Mouse (Mus musculus) liver, embryonic 16.5 days (tissue): ENCODE measurements around the gene 1700067K01Rik. TPM values are rescaled to one million over a fixed set of nuclear protein-coding genes. Genes with fewer than 3 reads are reported as not detected.
A peak's percentile ranks its signal among the peaks of the same experiment; 100 is the strongest.

ENCODE experiments used
- ATAC-seq: fragments of 200-750 bp; cut with Nextera tagmentation; 2 replicates; pipeline ENCODE4 v1.8.0; 2017; ENCODE audit warnings: low read depth, mild to moderate bottlenecking, moderate number of reproducible peaks, moderate library complexity
- H3K27ac ChIP-seq: fragments of 300-500 bp; sonication (generic); 2 replicates; pipeline ENCODE4 v1.5.1; 2014; ENCODE audit warnings: mild to moderate bottlenecking, low read length
- H3K27me3 ChIP-seq: fragments of 300-500 bp; sonication (generic); 2 replicates; pipeline ENCODE4 v1.6.1; 2014; ENCODE audit warnings: low read depth, low read length, mixed read lengths; ENCODE audit not compliant: control insufficient read depth, insufficient read depth
- H3K36me3 ChIP-seq: fragments of 300-500 bp; sonication (generic); 2 replicates; pipeline ENCODE4 v1.6.1; 2014; ENCODE audit warnings: mild to moderate bottlenecking; ENCODE audit not compliant: control insufficient read depth, insufficient read depth
- H3K4me1 ChIP-seq: fragments of 300-500 bp; sonication (generic); 2 replicates; pipeline ENCODE4 v1.6.1; 2014; ENCODE audit warnings: low read depth, low read length, mixed read lengths; ENCODE audit not compliant: control insufficient read depth
- H3K4me2 ChIP-seq: fragments of 300-500 bp; sonication (generic); 2 replicates; pipeline ENCODE4 v1.6.1; 2014; ENCODE audit warnings: low read depth, low read length, mixed read lengths
- H3K4me3 ChIP-seq: fragments of 300-500 bp; sonication (generic); 2 replicates; pipeline ENCODE4 v1.5.1; 2014; ENCODE audit warnings: low read depth, mild to moderate bottlenecking, low read length
- H3K9ac ChIP-seq: fragments of 300-500 bp; sonication (generic); 2 replicates; pipeline ENCODE4 v1.6.1; 2014; ENCODE audit warnings: low read depth, low read length
- H3K9me3 ChIP-seq: fragments of 300-500 bp; sonication (generic); replicated peaks from 2 replicates; pipeline ENCODE4 v1.6.1; 2016; ENCODE audit warnings: low read length; ENCODE audit not compliant: control insufficient read depth
- WGBS: fragments of 180-500 bp; shearing (Covaris S2); extraction: QIAGEN DNeasy Blood & Tissue Kit; methylation state at CpG from one replicate; pipeline ENCODE4 v1.1.7; 2014; ENCODE audit not compliant: insufficient replicate concordance; 5-methylcytosine and 5-hydroxymethylcytosine counted together
- microRNA counts: library from miRNA; unstranded; fragments of <30 nt; microRNA quantifications from one replicate; lab custom pipeline; 2016
- microRNA-seq: library from miRNA; unstranded; fragments of <30 nt; microRNA quantifications from one replicate; pipeline ENCODE4, GENCODE M21; 2016
- polyA plus RNA-seq: library from polyadenylated mRNA; unstranded; fragments of >200 nt; fragmentation: Nextera tagmentation; extraction: Ambion mirVana; gene quantifications from 2 replicates; pipeline ENCODE4 v1.2.1, GENCODE M21; 2015

Gene 1700067K01Rik
- polyA plus RNA-seq, 1 experiment from 2014 or later, result 0.58 TPM

DNA sequence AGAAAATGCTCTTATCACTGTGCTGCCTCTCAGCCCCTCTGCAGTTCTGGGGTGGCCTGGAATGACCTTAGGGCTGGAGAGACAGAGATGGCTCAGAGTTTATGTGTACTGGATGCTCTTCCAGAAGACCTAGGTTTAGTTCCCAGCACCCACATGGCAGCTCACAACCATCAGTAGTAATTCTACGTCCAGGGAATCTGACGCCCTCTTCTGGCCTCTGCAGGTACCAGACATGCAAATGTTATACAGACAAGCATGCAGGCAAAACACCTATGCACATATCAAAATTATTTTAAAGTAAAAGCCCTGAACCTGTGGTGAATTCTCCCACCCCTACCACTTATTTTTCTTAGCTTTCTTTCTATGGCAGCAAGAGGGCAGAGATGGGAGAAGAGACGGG is 45.2 kb downstream of the 1700067K01Rik start:
- Histone ChIP-seq H3K4me2 (no peak overlapping the region), H3K36me3 (no peaks in the 10 kb centered on the region), H3K9ac (no peak overlapping the region), H3K27me3 (peaks cover 39% of the 10 kb centered on the region), H3K27ac (no peak overlapping the region), H3K4me3 (no peak overlapping the region), H3K9me3 (no peaks in the 10 kb centered on the region), H3K4me1 (no peaks in the 10 kb centered on the region)
- WGBS, result 78% methylated on average over 3 of the region's 3 CpGs
- no peak for ATAC-seq

DNA sequence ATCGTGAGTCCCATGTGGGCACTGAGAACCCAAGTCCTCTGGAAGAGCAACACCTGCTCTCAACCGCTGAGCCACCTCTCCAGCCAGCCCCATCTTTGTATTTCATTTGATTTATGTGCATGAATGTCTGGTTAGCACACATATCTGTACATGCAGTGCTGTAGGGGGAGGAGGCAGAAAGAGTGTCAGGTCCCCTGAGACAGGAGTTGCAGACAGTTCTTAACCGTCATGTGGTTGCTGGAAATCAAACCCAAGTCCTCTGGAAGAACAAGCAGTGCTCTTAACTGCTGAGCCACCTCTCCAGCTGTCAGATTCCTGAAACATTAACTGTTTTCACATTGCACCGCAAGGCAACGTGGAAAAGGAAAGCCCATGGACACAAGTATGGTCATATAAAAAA is 46.9 kb downstream of the 1700067K01Rik start:
- H3K27me3 ChIP-seq, result peaks cover 23% of the 10 kb centered on the region
- H3K4me1 ChIP-seq, result peaks cover 4% of the 10 kb centered on the region
- no peak for ATAC-seq
- 62% methylated on average over 5 of the region's 5 CpGs for WGBS
- H3K27ac ChIP-seq, result no peak overlapping the region
- no peak overlapping the region for H3K4me3 ChIP-seq
- no peaks in the 10 kb centered on the region for H3K36me3 ChIP-seq
- no peak overlapping the region for H3K4me2 ChIP-seq
- no peak overlapping the region for H3K9ac ChIP-seq
- H3K9me3 ChIP-seq, result no peaks in the 10 kb centered on the region

DNA sequence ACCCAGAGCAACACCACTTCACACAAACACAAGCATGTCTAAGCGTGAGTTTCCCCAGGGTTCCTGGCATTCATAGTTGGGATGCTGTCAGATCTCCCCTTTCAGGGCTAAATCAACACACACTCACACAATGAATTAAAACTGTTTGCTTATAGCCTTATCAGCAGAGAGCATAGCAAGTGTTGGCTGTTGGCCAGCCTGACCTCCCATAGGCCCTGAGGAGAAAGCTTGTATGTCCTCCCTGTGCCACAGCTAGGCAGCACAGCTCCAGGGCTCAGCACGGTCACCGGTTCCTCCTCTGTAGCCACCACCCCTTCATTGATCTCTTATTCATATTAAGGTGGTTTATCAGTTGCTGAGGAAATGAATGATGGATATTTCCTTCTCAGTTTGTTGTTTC is 51.4 kb downstream of the 1700067K01Rik start:
- H3K9me3 ChIP-seq, result no peaks in the 10 kb centered on the region
- H3K36me3 ChIP-seq, result no peaks in the 10 kb centered on the region
- H3K27me3 ChIP-seq, result no peaks in the 10 kb centered on the region; the same call in 1 of the 2 replicates
- no peak overlapping the region for H3K27ac ChIP-seq
- H3K9ac ChIP-seq, result no peak overlapping the region
- ATAC-seq, result peak; percentile 54
- 25% methylated on average over 3 of the region's 3 CpGs for WGBS
- no peak overlapping the region for H3K4me3 ChIP-seq
- no peak overlapping the region for H3K4me2 ChIP-seq
- H3K4me1 ChIP-seq, result peaks cover 4% of the 10 kb centered on the region

DNA sequence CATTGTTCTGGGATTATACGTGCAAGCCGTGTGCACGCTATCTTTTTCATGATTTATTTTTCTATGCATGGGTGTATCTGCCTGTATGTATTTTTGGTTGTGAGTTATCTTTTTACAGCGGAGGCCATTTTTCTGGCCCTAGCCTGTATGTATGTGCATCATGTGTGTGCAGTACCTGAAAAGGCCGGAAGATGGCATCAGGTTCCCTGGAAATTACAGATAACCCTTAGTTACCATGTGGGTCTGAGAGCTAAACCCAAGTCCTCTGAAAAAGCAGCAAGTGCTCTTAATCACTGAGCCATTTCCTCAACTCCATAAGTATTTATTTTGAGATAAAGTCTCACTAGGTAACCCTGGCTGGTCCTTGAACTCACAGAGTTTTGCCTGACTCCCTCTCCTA is 51.9 kb downstream of the 1700067K01Rik start:
- H3K36me3 ChIP-seq, result no peaks in the 10 kb centered on the region
- H3K4me1 ChIP-seq, result peaks cover 4% of the 10 kb centered on the region
- H3K9ac ChIP-seq, result no peak overlapping the region
- H3K27ac ChIP-seq, result no peak overlapping the region
- H3K27me3 ChIP-seq, result no peaks in the 10 kb centered on the region
- ATAC-seq, result no peak
- 83% methylated on average over 5 of the region's 5 CpGs for WGBS
- no peaks in the 10 kb centered on the region for H3K9me3 ChIP-seq
- no peak overlapping the region for H3K4me2 ChIP-seq
- H3K4me3 ChIP-seq, result no peak overlapping the region

MicroRNA genes within 50 kb of the gene (microRNA counts, 519-probe panel; counts per million panel counts)
- microRNA mmu-miR-1199 (lab: Ali Mortazavi, UCI), result 60.7 counts per million

Small RNA genes lying within 50 kb of the gene (microRNA-seq; reads per million reads assigned to microRNA genes)
- gene Mir1199 (0.74 reads per million), gene Mir8111 (3.0 reads per million, percentile 8 among the genes with 10 or more reads in this experiment)

Other genes with a start within 250 kb of the 1700067K01Rik start
- gene Adgrl1, start 101.4 kb upstream of the 1700067K01Rik start, polyA plus RNA-seq, result 0.86 and 1.2 TPM in 2 replicates
- gene Gm10644, start 46.3 kb upstream of the 1700067K01Rik start, polyA plus RNA-seq, result 0.41 and 0.43 TPM in 2 replicates
- gene Asf1b, start 46.0 kb upstream of the 1700067K01Rik start, polyA plus RNA-seq, result 108 and 110 TPM in 2 replicates
- gene Prkaca, start 28.5 kb upstream of the 1700067K01Rik start, polyA plus RNA-seq, result 29.8 and 39.9 TPM in 2 replicates
- gene Samd1, start 3.8 kb upstream of the 1700067K01Rik start, polyA plus RNA-seq, result 3.6 and 3.9 TPM in 2 replicates
- gene 2210011C24Rik, start 10.7 kb downstream of the 1700067K01Rik start, polyA plus RNA-seq, result 0.13 TPM in 1 of 2 replicates, not detected in the other
- 0.15 TPM in 1 of 2 replicates, not detected in the other for gene Palm3, start 20.0 kb downstream of the 1700067K01Rik start, polyA plus RNA-seq
- gene Il27ra, start 41.1 kb downstream of the 1700067K01Rik start, polyA plus RNA-seq, result 0.87 and 1.0 TPM in 2 replicates
- 0.15 TPM in 1 of 2 replicates, not detected in the other for gene Rln3, start 43.5 kb downstream of the 1700067K01Rik start, polyA plus RNA-seq
- 0.08 and 0.32 TPM in 2 replicates for gene Gm10643, start 63.6 kb downstream of the 1700067K01Rik start, polyA plus RNA-seq
- 2.0 and 2.7 TPM in 2 replicates for gene Rfx1, start 65.3 kb downstream of the 1700067K01Rik start, polyA plus RNA-seq
- gene Dcaf15, start 103.3 kb downstream of the 1700067K01Rik start, polyA plus RNA-seq, result 2.4 and 3.0 TPM in 2 replicates
- 0.04 TPM in 1 of 2 replicates, not detected in the other for gene Podnl1, start 124.5 kb downstream of the 1700067K01Rik start, polyA plus RNA-seq
- gene Cc2d1a, start 146.4 kb downstream of the 1700067K01Rik start, polyA plus RNA-seq, result 5.3 and 5.8 TPM in 2 replicates
- 0.26 and 0.28 TPM in 2 replicates for gene 4930432K21Rik, start 146.5 kb downstream of the 1700067K01Rik start, polyA plus RNA-seq
- gene Nanos3, start 183.7 kb downstream of the 1700067K01Rik start, polyA plus RNA-seq, result not detected in 2 replicates
- gene Zswim4, start 235.6 kb downstream of the 1700067K01Rik start, polyA plus RNA-seq, result 2.2 and 2.8 TPM in 2 replicates
- gene D8Ertd738e, start 248.2 kb downstream of the 1700067K01Rik start, polyA plus RNA-seq, result 175 and 185 TPM in 2 replicates